Mouse (Mus musculus): Measurements from ENCODE around the gene Nhlrc3. TPM values are rescaled to one million over a fixed set of nuclear protein-coding genes. Genes with fewer than 3 reads are reported as not detected.

Nhlrc3 gene
- polyA plus RNA-seq, 1 experiment: 9.9 TPM

- WGBS: 94% methylated on average over 6 of the region's 6 CpGs
- TF ChIP-seq CTCF (IDR thresholded peaks at IDR 0.05; ENCODE audit: borderline replicate concordance, control insufficient read depth, extremely low read depth, insufficient read depth, low read length, poor library complexity) (no peak), POLR2A (IDR thresholded peaks at IDR 0.05; ENCODE audit: control insufficient read depth, extremely low read depth, insufficient read depth, low read length, poor library complexity) (no peak)
- DNase-seq: no peak
Measured at GRCm38 (mm10) chr3:53410031-53410430, 53.1 kb downstream of the Nhlrc3 start.

GRCm38 (mm10) chr3:53407145-53407544 is 56.0 kb downstream of the Nhlrc3 start:
- no peak overlapping the region for H3K27ac ChIP-seq (ENCODE audit: control insufficient read depth, insufficient read depth, low read length)
- no peak overlapping the region for H3K4me3 ChIP-seq (ENCODE audit: control insufficient read depth, insufficient read depth, low read length)

More at GRCm38 (mm10) chr3:53410031-53410430, 53.1 kb downstream of the Nhlrc3 start:
- Histone ChIP-seq H3K4me1 (replicated peaks; ENCODE audit: control insufficient read depth, insufficient read depth, low read length) (no peaks in the 10 kb centered on the region), H3K4me3 (ENCODE audit: control insufficient read depth, insufficient read depth, low read length) (no peak overlapping the region), H3K27me3 (ENCODE audit: control insufficient read depth, insufficient read depth, low read length) (no peaks in the 10 kb centered on the region), H3K27ac (ENCODE audit: control insufficient read depth, insufficient read depth, low read length) (no peak overlapping the region), H3K36me3 (ENCODE audit: control insufficient read depth, insufficient read depth, low read length) (no peaks in the 10 kb centered on the region)

More at GRCm38 (mm10) chr3:53407145-53407544, 56.0 kb downstream of the Nhlrc3 start:
- TF ChIP-seq CTCF (IDR thresholded peaks at IDR 0.05; ENCODE audit: borderline replicate concordance, control insufficient read depth, extremely low read depth, insufficient read depth, low read length, poor library complexity) (no peak), POLR2A (IDR thresholded peaks at IDR 0.05; ENCODE audit: control insufficient read depth, extremely low read depth, insufficient read depth, low read length, poor library complexity) (no peak)
- H3K27me3 ChIP-seq (ENCODE audit: control insufficient read depth, insufficient read depth, low read length): no peaks in the 10 kb centered on the region
- no peaks in the 10 kb centered on the region for H3K36me3 ChIP-seq (ENCODE audit: control insufficient read depth, insufficient read depth, low read length)
- no peak for DNase-seq
- 50% methylated on average over 1 of the region's 1 CpGs for WGBS
- H3K4me1 ChIP-seq (replicated peaks; ENCODE audit: control insufficient read depth, insufficient read depth, low read length): no peaks in the 10 kb centered on the region

Other genes with a start within 250 kb of the Nhlrc3 start
- gene Proser1, start 334 bp upstream of the Nhlrc3 start, polyA plus RNA-seq (2012; rRNA removed): 78.9 and 99.6 TPM in 2 replicates
- 0.16 and 0.27 TPM in 2 replicates for gene Stoml3, start 25.3 kb upstream of the Nhlrc3 start, polyA plus RNA-seq (2012; rRNA removed)
- 0.81 and 0.99 TPM in 2 replicates for gene Frem2, start 194.0 kb upstream of the Nhlrc3 start, polyA plus RNA-seq (2012; rRNA removed)

Measured in thymus, adult 2 months (tissue).